Comparison of ENCODE assay signal across 22 mouse cellular contexts in the genomic region with DNA sequence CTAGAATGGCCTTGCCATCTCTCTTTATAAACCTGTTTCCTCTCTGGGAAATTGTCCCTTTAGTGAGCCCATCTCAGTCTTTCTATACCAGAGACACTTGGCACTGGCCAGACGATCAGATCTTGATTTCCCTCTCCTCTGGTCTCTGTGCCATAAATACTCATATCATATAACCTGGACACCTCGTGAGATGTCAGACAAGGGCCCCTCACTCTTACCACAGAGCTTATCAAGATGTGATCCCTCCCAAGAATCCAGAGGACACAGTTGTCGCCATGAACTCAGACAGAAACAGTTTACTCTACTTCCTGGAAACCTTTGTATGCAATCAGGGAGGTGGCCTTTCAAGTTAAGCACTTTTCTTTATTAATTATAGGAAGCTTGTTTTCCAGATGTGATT.
A peak's percentile ranks its signal among the peaks of the same experiment; 100 is the strongest.
DNase-seq lines count a peak whose midpoint lies in the region; ATAC-seq and TF ChIP-seq lines count a peak whose summit lies in the region.
"Had no signal": no experiment of that assay in that cellular context is flagged by ENCODE, and none has a peak within 500 bp of the region (broad histone marks: within the 10 kb centered on the region; RNA-seq: fewer than 3 reads in every experiment).

No protein-coding gene starts in this region.

- DNase-seq in heart, adult 11 months, result peak; percentile 91
- no peak for DNase-seq in heart, adult 8-10 months (ENCODE audit: low spot score)
- peak; percentile 30 to 47 for DNase-seq in heart, adult 9 months (ENCODE audit: low spot score in 2 of 2)
- DNase-seq in heart, postnatal 0 days (ENCODE audit: low spot score), result peak; percentile 45
- DNase-seq in heart, postnatal 14 days, result no peak
- DNase-seq: adrenal gland, adult 2 months; adrenal gland, postnatal 10 days; adrenal gland, postnatal 25 days; cerebellum, adult 11 months; cerebellum, adult 18-20 months; cerebellum, adult 8-10 months; cerebellum, adult 9-11 months; cerebellum, postnatal 14 days; cerebellum, postnatal 36 days; embryo, embryonic 11 days had no signal

- H3K9ac ChIP-seq in heart, embryonic 12.5 days, result no peak overlapping the region
- no peak overlapping the region for H3K9ac ChIP-seq in heart, postnatal 0 days (replicated peaks; ENCODE audit: low read depth, low read length)
- H3K9ac ChIP-seq: embryonic facial prominence, embryonic 13.5 days; embryonic facial prominence, embryonic 15.5 days; forebrain, embryonic 12.5 days had no signal

- H3K4me2 ChIP-seq in heart, embryonic 12.5 days, result no peak overlapping the region
- H3K4me2 ChIP-seq in heart, postnatal 0 days (ENCODE audit: low read depth, low read length), result no peak overlapping the region
- H3K4me2 ChIP-seq: embryonic facial prominence, embryonic 13.5 days; embryonic facial prominence, embryonic 15.5 days; forebrain, embryonic 12.5 days had no signal

- no peak overlapping the region for H3K27ac ChIP-seq in heart, embryonic 12.5 days (ENCODE audit: poor library complexity, severe bottlenecking)
- no peak overlapping the region for H3K27ac ChIP-seq in heart, postnatal 0 days (ENCODE audit: low read depth)
- H3K27ac ChIP-seq: embryonic facial prominence, embryonic 13.5 days; embryonic facial prominence, embryonic 15.5 days; forebrain, embryonic 10.5 days; forebrain, embryonic 12.5 days had no signal

- TF ChIP-seq EP300 in heart, postnatal 0 days (IDR thresholded peaks at IDR 0.05; ENCODE audit: low read depth), result no peak

- H3K4me1 ChIP-seq in heart, embryonic 12.5 days (replicated peaks), result peaks cover 59% of the 10 kb centered on the region
- H3K4me1 ChIP-seq in heart, postnatal 0 days (ENCODE audit: control insufficient read depth, insufficient read depth), result peaks cover 41% of the 10 kb centered on the region
- H3K4me1 ChIP-seq: forebrain, embryonic 12.5 days had no signal

- no peak for ATAC-seq in heart, embryonic 12.5 days (ENCODE audit: insufficient number of reproducible peaks, low FRiP score)
- ATAC-seq in heart, postnatal 0 days (ENCODE audit: insufficient read depth, low read depth), result no peak
- ATAC-seq: forebrain, embryonic 14.5 days had no signal

- no peak overlapping the region for H3K4me3 ChIP-seq in heart, embryonic 12.5 days
- H3K4me3 ChIP-seq in heart, postnatal 0 days (ENCODE audit: low read depth, low read length), result no peak overlapping the region
- H3K4me3 ChIP-seq: embryonic facial prominence, embryonic 13.5 days; embryonic facial prominence, embryonic 15.5 days; erythroblast, embryonic 14.5 days; forebrain, embryonic 10.5 days; forebrain, embryonic 12.5 days had no signal

- intact Hi-C loops in heart, postnatal 14 days (cut with DNase I), result no loop called here

- no peak for TF ChIP-seq CTCF in heart, postnatal 0 days (IDR thresholded peaks at IDR 0.05; ENCODE audit: low read depth)

- H3K36me3 ChIP-seq in heart, embryonic 12.5 days, result no peaks in the 10 kb centered on the region
- no peaks in the 10 kb centered on the region for H3K36me3 ChIP-seq in heart, postnatal 0 days (replicated peaks; ENCODE audit: control insufficient read depth, insufficient read depth, low read length)
- H3K36me3 ChIP-seq: embryonic facial prominence, embryonic 13.5 days; embryonic facial prominence, embryonic 15.5 days; forebrain, embryonic 10.5 days; forebrain, embryonic 12.5 days had no signal

- H3K9me3 ChIP-seq in heart, embryonic 12.5 days (replicated peaks), result no peaks in the 10 kb centered on the region; the same call in 1 of the 2 replicates
- no peaks in the 10 kb centered on the region for H3K9me3 ChIP-seq in heart, postnatal 0 days (replicated peaks; ENCODE audit: control insufficient read depth, low read length)
- H3K9me3 ChIP-seq: embryonic facial prominence, embryonic 13.5 days; embryonic facial prominence, embryonic 15.5 days; forebrain, embryonic 10.5 days; forebrain, embryonic 12.5 days had no signal

- H3K27me3 ChIP-seq in heart, embryonic 12.5 days (replicated peaks), result no peaks in the 10 kb centered on the region
- H3K27me3 ChIP-seq in heart, postnatal 0 days (ENCODE audit: control insufficient read depth, insufficient read depth, low read length), result no peaks in the 10 kb centered on the region
- H3K27me3 ChIP-seq: embryonic facial prominence, embryonic 13.5 days; embryonic facial prominence, embryonic 15.5 days; forebrain, embryonic 12.5 days had no signal

- WGBS in heart, embryonic 12.5 days, result 44% methylated on average over 3 of the region's 3 CpGs
- 41% methylated on average over 3 of the region's 3 CpGs for WGBS in heart, postnatal 0 days

Comparison
In these comparisons a context has a peak if more than half of its experiments do, and no peak if none do; other contexts are left out.
1. DNase-seq: peak in heart, adult 11 months (single experiment), heart, adult 9 months (2 of 2) and heart, postnatal 0 days (single experiment); none in heart, adult 8-10 months (single experiment) and heart, postnatal 14 days (0 of 2).